Mouse (Mus musculus) stomach, embryonic 15.5 days (tissue): ENCODE measurements at regions not wholly inside any gene's neighbourhood (a gene's known extent, or its start where the extent isn't known, plus 50 kb on each side); places are given as distances from the start of the nearest gene placed in this dataset.
A peak's percentile ranks its signal among the peaks of the same experiment; 100 is the strongest.

Experiments used
- ATAC-seq: fragments of 200-750 bp; cut with Nextera tagmentation; 2 replicates; pipeline ENCODE4 v1.8.0; 2017; ENCODE audit warnings: low read depth, moderate number of reproducible peaks, moderate TSS enrichment; ENCODE audit not compliant: insufficient read depth, low FRiP score
- H3K27ac ChIP-seq: fragments of 300-500 bp; sonication (generic); 2 replicates; pipeline ENCODE4 v1.5.1; 2015; ENCODE audit warnings: mild to moderate bottlenecking, inconsistent platforms
- H3K27me3 ChIP-seq: fragments of 300-500 bp; sonication (generic); replicated peaks from 2 replicates; pipeline ENCODE4 v1.6.1; 2015; ENCODE audit warnings: inconsistent platforms
- H3K36me3 ChIP-seq: fragments of 300-500 bp; sonication (generic); 2 replicates; pipeline ENCODE4 v1.6.1; 2015; ENCODE audit warnings: inconsistent platforms
- H3K4me1 ChIP-seq: fragments of 300-500 bp; sonication (generic); 2 replicates; pipeline ENCODE4 v1.6.1; 2015; ENCODE audit warnings: inconsistent platforms
- H3K4me2 ChIP-seq: fragments of 300-500 bp; sonication (generic); 2 replicates; pipeline ENCODE4 v1.6.1; 2015; ENCODE audit warnings: mild to moderate bottlenecking, inconsistent platforms
- H3K4me3 ChIP-seq: fragments of 300-500 bp; sonication (generic); replicated peaks from 2 replicates; pipeline ENCODE4 v1.5.1; 2015; ENCODE audit warnings: inconsistent platforms
- H3K9ac ChIP-seq: fragments of 300-500 bp; sonication (generic); 2 replicates; pipeline ENCODE4 v1.6.1; 2015; ENCODE audit warnings: inconsistent platforms
- H3K9me3 ChIP-seq: fragments of 300-500 bp; sonication (generic); 2 replicates; pipeline ENCODE4 v1.6.1; 2016; ENCODE audit warnings: inconsistent platforms
- WGBS: fragments of 180-500 bp; shearing (Covaris S2); methylation state at CpG from one replicate; pipeline ENCODE4 v1.1.7; 2015; 5-methylcytosine and 5-hydroxymethylcytosine counted together

DNA sequence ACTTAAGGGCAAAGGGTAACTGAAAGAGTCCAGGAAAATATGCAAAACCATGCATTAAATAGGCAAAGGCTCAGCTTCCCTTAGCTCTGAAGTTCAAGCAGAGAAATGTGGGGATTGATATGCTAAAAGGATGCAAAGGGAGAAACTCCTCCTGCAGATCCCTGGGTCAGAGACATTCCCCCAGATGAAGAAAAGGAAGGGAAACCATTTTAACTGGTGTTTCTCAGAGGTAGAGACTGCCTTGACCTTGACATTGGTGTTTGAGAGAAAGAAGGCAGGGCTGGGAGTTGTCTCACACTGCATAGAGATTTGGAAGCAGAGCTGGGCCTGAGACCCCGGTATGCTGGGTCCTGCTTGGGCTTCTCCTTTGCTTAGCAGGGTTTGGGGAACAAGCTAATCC is 155.8 kb upstream of the 4930535I16Rik start:
- no peaks in the 10 kb centered on the region for H3K36me3 ChIP-seq
- no peak for ATAC-seq
- H3K27ac ChIP-seq: no peak overlapping the region
- no peaks in the 10 kb centered on the region for H3K9me3 ChIP-seq
- no peak overlapping the region for H3K4me3 ChIP-seq
- 70% methylated on average over 1 of the region's 1 CpGs for WGBS
- H3K4me2 ChIP-seq: no peak overlapping the region
- no peaks in the 10 kb centered on the region for H3K27me3 ChIP-seq
- no peak overlapping the region for H3K9ac ChIP-seq
- no peaks in the 10 kb centered on the region for H3K4me1 ChIP-seq

DNA sequence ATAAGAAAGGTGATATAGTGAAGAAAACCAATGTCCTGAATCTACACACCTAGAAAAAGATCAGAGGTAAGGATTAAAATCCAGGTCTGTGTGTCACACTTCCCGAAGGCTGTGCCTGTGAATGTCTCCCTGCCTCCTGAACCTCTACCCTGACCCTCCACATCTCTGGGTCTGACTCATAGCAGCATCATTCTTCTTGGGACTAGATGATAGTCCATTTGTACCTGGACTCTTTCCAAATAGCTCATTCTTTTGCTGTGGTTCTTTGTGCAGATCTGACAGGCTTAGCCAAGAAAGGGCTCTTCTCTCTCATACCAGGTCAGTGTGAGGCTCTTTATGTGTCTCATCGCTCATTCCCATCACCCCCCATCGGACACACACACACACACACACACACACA is 146.8 kb upstream of the 4930535I16Rik start:
- H3K36me3 ChIP-seq: no peaks in the 10 kb centered on the region
- H3K4me2 ChIP-seq: no peak overlapping the region
- H3K4me3 ChIP-seq: no peak overlapping the region
- no peaks in the 10 kb centered on the region for H3K9me3 ChIP-seq
- no peak overlapping the region for H3K27ac ChIP-seq
- 79% methylated on average over 3 of the region's 3 CpGs for WGBS
- no peaks in the 10 kb centered on the region for H3K4me1 ChIP-seq
- H3K27me3 ChIP-seq: no peaks in the 10 kb centered on the region
- ATAC-seq: no peak
- H3K9ac ChIP-seq: no peak overlapping the region

DNA sequence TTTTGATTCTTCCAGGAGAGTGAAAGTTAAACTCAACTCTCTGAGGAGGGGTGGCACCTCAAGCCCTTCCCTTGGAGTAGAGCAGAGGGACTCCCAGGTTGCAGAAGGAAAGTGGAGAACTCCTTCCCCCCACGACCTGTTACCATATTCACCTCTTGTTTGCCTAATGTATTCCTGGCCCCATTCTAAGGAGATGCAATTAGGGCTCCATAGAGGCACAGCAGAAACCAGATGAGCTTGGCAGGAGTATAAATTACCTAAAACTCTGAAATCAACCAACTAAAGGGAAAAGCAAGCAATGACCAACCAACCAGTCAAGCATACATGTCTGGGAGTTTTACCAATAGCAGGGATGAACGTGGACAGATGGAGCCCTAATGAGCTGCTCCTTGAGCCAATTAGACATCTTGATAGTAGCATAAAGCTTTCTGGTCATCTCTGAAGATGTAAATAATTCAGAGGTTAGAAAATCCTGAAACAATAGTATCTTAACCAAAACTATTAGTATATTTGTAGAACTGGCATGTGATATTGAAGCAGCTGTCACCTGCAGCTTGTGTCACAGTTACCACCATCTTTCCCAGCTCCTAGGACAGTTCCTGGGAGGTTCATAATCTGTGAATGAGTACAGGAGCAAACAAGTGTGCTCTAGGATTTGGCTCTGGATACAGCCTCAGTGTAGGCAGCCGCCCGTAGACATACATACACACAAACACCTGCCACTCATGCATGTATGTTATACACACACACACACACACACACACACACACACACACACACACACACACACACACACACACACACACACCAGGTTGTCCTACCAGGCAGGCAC is 145.7 kb upstream of the 4930535I16Rik start:
- no peak for ATAC-seq
- H3K27me3 ChIP-seq: no peaks in the 10 kb centered on the region
- 74% methylated on average over 4 of the region's 4 CpGs for WGBS
- H3K27ac ChIP-seq: no peak overlapping the region
- H3K9me3 ChIP-seq: no peaks in the 10 kb centered on the region
- no peak overlapping the region for H3K4me2 ChIP-seq
- H3K9ac ChIP-seq: no peak overlapping the region
- H3K4me3 ChIP-seq: no peak overlapping the region
- H3K4me1 ChIP-seq: no peaks in the 10 kb centered on the region
- no peaks in the 10 kb centered on the region for H3K36me3 ChIP-seq

DNA sequence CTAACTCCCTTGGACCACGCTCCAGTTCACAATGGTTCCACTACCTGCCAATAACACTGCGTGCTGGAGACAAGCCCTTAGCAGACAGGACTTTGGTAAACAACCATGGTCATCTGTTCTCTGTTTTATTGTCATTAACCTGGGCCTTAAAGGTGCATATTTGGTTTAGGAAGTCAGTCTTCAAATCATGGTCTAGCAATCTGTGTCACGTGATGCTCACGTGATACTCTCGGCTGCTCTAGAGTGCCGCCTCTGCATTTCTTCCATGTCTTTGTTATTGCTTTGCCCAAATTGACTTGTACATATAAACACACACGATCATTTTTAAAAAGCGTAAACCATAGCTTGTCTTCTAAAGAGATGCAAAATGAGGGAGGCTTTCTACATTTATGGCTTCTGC is 139.8 kb upstream of the 4930535I16Rik start:
- Histone ChIP-seq H3K27me3 (no peaks in the 10 kb centered on the region), H3K4me1 (0 out of 2 replicates have a peak, but pooled peaks cover 1% of the 10 kb centered on the region), H3K36me3 (no peaks in the 10 kb centered on the region), H3K9me3 (no peaks in the 10 kb centered on the region), H3K9ac (no peak overlapping the region), H3K4me2 (no peak overlapping the region), H3K27ac (no peak overlapping the region), H3K4me3 (no peak overlapping the region)
- no peak for ATAC-seq
- WGBS: 91% methylated on average over 8 of the region's 8 CpGs

DNA sequence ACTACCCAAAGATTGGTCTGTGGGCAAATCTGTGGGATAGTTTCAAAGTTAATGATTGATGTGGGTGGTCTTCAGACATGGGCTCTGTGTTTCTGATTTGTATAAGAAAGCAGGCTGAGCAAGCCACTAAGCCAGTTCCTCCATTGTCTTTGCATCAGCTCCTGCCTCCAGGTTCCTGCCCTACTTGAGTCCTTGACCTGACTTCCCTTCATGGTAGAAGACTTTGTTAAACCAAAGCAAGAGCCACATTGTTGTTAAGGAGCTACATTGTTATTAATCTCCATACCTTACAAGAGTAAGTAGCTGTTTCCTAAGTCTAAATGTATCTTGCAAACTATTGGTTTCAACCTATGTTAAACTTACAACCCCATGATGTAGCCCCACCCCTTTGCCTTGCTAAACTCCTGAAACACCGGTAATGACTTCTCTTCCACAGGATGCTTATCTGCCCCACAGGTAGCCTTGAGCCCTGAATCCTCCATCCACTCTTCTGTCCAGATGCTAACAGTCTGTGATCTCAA is 136.5 kb upstream of the 4930535I16Rik start:
- no peak overlapping the region for H3K27ac ChIP-seq
- WGBS: 39% methylated on average over 1 of the region's 1 CpGs
- no peak for ATAC-seq
- H3K9me3 ChIP-seq: no peaks in the 10 kb centered on the region
- H3K27me3 ChIP-seq: no peaks in the 10 kb centered on the region
- H3K4me3 ChIP-seq: no peak overlapping the region
- H3K36me3 ChIP-seq: no peaks in the 10 kb centered on the region
- no peak overlapping the region for H3K4me2 ChIP-seq
- H3K4me1 ChIP-seq: 0 out of 2 replicates have a peak, but pooled peaks cover 4% of the 10 kb centered on the region
- no peak overlapping the region for H3K9ac ChIP-seq

DNA sequence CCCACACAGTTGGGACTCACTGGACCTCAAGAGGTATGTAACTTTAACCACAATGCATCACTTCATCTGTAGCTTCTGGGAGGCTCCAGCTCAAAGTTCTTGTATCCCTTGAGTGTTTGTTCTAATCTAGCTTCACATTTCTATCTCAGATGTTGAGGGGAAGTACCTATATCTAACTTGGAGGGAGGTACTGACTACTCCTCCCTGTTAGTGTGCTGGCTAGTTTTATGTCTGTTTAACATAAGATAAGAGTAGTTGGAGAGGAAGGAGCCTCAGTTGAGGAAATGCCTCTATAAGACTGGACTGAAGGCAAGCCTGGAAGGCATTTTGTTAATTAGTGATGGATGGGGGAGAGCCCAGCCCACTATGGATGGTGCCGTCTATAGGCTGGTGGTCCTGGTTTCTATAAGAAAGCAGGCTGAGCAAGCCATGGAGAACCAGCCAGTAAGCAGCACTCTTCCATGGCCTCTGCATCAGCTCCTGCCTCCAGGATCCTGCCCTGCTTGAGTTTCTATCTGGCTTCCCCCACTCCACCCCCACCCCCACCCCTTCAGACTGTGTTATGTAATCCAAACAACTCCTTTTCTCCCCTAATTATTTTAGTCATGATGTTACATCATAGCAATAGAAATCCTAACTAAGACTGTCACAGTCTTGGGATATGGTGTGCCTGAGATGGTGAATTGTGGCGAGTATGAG is 135.7 kb upstream of the 4930535I16Rik start:
- H3K36me3 ChIP-seq: no peaks in the 10 kb centered on the region
- H3K27me3 ChIP-seq: no peaks in the 10 kb centered on the region
- WGBS: 77% methylated on average over 2 of the region's 2 CpGs
- no peak for ATAC-seq
- H3K9ac ChIP-seq: no peak overlapping the region
- H3K4me1 ChIP-seq: 0 out of 2 replicates have a peak, but pooled peaks cover 4% of the 10 kb centered on the region
- no peak overlapping the region for H3K4me2 ChIP-seq
- H3K9me3 ChIP-seq: no peaks in the 10 kb centered on the region
- H3K27ac ChIP-seq: no peak overlapping the region
- no peak overlapping the region for H3K4me3 ChIP-seq

DNA sequence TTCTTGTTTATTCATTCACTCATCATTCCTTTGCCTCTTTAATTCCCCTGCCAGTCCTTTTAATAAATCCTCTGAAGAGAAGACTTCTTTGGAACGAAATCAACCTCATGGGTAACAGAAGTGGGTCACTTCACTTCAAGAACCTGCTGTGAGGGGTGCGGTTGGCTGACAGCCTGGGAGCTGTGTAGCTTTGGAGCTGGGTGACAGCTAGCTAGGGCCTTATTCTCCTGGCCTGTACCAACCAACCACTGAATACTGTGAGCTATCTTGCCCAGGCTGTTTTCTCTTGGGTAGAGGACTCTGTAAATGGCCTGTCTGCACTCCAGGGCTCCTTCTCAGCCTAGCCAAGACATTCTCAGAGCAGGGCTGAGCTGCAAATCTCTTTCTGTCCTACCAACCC is 134.6 kb upstream of the 4930535I16Rik start:
- Histone ChIP-seq H3K9ac (no peak overlapping the region), H3K4me2 (no peak overlapping the region), H3K36me3 (no peaks in the 10 kb centered on the region), H3K9me3 (no peaks in the 10 kb centered on the region), H3K4me1 (0 out of 2 replicates have a peak, but pooled peaks cover 4% of the 10 kb centered on the region), H3K27me3 (no peaks in the 10 kb centered on the region), H3K4me3 (no peak overlapping the region), H3K27ac (no peak overlapping the region)
- ATAC-seq: no peak
- WGBS: 61% methylated on average over 2 of the region's 2 CpGs

DNA sequence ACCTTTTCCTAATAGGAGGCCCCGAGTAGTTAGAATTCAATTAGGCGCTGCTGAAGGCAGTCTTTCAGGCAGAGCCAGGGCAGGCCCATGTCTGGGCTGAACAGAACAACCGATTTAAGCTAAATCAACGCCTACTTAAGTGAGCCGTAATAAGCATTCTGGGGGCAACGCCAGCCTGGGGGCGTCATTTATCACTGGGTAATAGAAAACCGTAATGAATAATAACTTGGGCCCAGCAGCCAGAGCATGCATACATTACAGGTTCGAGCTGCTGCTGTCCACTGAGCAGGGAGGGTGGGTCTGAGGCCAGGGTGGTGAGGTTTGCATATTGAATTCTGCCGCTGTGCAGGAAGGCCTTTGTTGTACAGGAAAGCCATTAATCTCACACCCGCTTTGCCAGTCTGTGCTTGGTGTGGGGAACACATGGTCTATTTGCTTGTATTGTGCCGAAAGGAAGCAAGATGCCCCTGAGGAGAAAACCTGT is 130.6 kb upstream of the 4930535I16Rik start:
- no peaks in the 10 kb centered on the region for H3K27me3 ChIP-seq
- H3K9ac ChIP-seq: no peak overlapping the region
- H3K4me3 ChIP-seq: no peak overlapping the region
- ATAC-seq: no peak
- no peaks in the 10 kb centered on the region for H3K9me3 ChIP-seq
- no peak overlapping the region for H3K27ac ChIP-seq
- H3K36me3 ChIP-seq: no peaks in the 10 kb centered on the region
- no peak overlapping the region for H3K4me2 ChIP-seq
- WGBS: 44% methylated on average over 12 of the region's 12 CpGs
- 0 out of 2 replicates have a peak, but pooled peaks cover 4% of the 10 kb centered on the region for H3K4me1 ChIP-seq

DNA sequence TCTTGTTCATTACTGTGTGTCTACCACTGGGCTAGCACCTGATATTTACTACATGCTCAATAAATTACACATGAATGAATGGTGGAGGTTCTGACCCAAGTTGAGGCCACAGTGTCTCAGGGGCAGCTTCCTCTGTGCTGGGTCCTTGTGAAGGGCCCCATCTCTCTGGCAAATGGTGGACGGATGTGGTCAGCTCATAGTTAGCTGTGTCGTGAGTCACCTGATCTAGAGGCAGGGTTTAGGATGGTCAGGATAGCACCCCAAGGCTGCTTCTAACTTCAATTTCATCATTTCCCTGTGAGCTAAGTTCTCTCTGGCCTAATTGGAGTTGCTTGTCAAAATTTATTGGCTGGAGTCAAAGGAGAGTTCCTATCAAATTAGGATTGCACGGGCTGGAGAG is 130.1 kb upstream of the 4930535I16Rik start:
- Histone ChIP-seq H3K27me3 (no peaks in the 10 kb centered on the region), H3K4me1 (0 out of 2 replicates have a peak, but pooled peaks cover 4% of the 10 kb centered on the region), H3K4me2 (no peak overlapping the region), H3K27ac (no peak overlapping the region), H3K9me3 (no peaks in the 10 kb centered on the region), H3K36me3 (no peaks in the 10 kb centered on the region), H3K4me3 (no peak overlapping the region), H3K9ac (no peak overlapping the region)
- WGBS: 70% methylated on average over 3 of the region's 3 CpGs
- ATAC-seq: no peak

DNA sequence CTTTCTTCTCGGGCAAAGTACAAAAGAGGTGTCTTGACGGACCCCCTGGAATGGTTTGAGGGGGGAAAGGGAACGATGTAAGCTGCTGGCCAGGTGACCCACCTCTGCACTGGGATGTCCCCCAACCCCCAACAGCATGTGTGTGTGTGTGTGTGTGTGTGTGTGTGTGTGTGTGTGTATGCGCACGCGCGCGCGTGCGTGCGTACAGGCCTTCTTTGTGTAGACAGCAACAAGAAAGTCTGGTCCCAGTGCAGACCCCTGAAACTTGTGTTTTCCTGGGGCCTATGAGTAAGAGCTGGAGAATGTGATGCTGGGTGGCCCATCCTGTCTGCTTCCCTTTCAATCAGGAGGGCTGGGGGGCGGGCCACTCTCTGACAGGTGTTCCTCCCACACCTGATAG is 118.7 kb upstream of the 4930535I16Rik start:
- Histone ChIP-seq H3K4me3 (no peak overlapping the region), H3K27me3 (no peaks in the 10 kb centered on the region), H3K27ac (no peak overlapping the region), H3K4me1 (0 out of 2 replicates have a peak, but pooled peaks cover 6% of the 10 kb centered on the region), H3K9me3 (no peaks in the 10 kb centered on the region), H3K4me2 (no peak overlapping the region), H3K9ac (no peak overlapping the region), H3K36me3 (no peaks in the 10 kb centered on the region)
- 59% methylated on average over 12 of the region's 12 CpGs for WGBS
- ATAC-seq: no peak

DNA sequence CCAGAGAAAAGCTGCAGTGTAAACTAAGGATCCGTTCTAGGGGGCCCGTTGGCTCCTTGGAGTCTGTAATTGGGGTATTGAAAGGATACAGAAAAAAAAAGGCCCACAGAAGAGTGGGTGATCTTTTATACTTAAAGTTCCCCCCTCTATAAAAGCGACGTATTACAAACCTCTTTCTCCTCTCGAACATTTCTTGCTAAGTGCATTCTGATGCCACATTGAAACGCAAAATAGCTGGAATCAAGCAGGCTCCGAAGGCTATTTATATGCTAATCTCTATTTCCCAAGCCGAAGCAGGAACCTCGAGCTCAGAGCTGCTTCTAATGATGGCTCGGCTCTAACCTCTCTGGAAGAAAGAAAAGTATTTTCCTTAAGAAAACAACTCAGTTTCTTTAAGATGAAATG is 117.8 kb upstream of the 4930535I16Rik start:
- Histone ChIP-seq H3K9me3 (no peaks in the 10 kb centered on the region), H3K4me2 (no peak overlapping the region), H3K9ac (no peak overlapping the region), H3K36me3 (no peaks in the 10 kb centered on the region), H3K27ac (no peak overlapping the region), H3K27me3 (0 out of 2 replicates have a peak, but pooled peaks cover 3% of the 10 kb centered on the region), H3K4me3 (no peak overlapping the region), H3K4me1 (0 out of 2 replicates have a peak, but pooled peaks cover 6% of the 10 kb centered on the region)
- no peak for ATAC-seq
- 24% methylated on average over 10 of the region's 10 CpGs for WGBS

DNA sequence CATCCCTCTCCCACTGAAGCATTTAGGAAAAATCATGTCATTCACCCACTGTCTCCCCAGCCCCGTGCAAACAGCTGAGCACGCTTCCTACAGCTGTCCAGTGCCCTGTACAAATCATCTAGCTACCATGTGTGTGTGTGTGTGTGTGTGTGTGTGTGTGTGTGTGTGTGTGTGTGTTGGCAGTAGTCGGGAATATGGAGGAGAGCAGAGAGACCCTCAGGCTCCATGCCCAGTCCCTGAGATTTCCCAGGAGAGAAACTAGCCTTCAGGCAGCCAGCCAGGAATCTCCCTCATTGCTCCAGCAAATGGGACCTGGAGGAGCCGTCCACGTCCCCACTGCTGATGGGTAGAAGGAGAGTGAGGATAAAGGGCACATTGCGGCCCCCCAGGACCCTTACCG is 117.4 kb upstream of the 4930535I16Rik start:
- H3K4me1 ChIP-seq: 0 out of 2 replicates have a peak, but pooled peaks cover 6% of the 10 kb centered on the region
- H3K4me3 ChIP-seq: no peak overlapping the region
- no peaks in the 10 kb centered on the region for H3K36me3 ChIP-seq
- no peaks in the 10 kb centered on the region for H3K9me3 ChIP-seq
- no peak overlapping the region for H3K4me2 ChIP-seq
- WGBS: 20% methylated on average over 7 of the region's 7 CpGs
- peak; percentile 56; the same call in 1 of the 2 replicates for ATAC-seq
- no peak overlapping the region for H3K27ac ChIP-seq
- H3K9ac ChIP-seq: no peak overlapping the region
- H3K27me3 ChIP-seq: 0 out of 2 replicates have a peak, but pooled peaks cover 3% of the 10 kb centered on the region
